Mouse (Mus musculus) gastrocnemius, postnatal 14 days (tissue): Measurements from ENCODE around the gene Prkcb. TPM values are rescaled to one million over a fixed set of nuclear protein-coding genes. Genes with fewer than 3 reads are reported as not detected.

Experiments used
- DNase-seq: peaks from one replicate; pipeline ENCODE4 v3.0.0; 2021; ENCODE audit warnings: mixed read lengths
- intact Hi-C: fragments of 180-260 bp; cut with DNase I; formaldehyde crosslinking; loops from one replicate; pipeline ENCODE4 v1.15.1; 2025; ENCODE audit warnings: low total_unique reads
- total RNA-seq, 2 experiments: library from RNA; stranded (reverse); gene quantifications; 2 replicates each; pipeline ENCODE4 v1.2.3; 2021

The Prkcb gene
- total RNA-seq, 2 experiments from 2014 or later, result 0.91 to 0.98 TPM

DNA sequence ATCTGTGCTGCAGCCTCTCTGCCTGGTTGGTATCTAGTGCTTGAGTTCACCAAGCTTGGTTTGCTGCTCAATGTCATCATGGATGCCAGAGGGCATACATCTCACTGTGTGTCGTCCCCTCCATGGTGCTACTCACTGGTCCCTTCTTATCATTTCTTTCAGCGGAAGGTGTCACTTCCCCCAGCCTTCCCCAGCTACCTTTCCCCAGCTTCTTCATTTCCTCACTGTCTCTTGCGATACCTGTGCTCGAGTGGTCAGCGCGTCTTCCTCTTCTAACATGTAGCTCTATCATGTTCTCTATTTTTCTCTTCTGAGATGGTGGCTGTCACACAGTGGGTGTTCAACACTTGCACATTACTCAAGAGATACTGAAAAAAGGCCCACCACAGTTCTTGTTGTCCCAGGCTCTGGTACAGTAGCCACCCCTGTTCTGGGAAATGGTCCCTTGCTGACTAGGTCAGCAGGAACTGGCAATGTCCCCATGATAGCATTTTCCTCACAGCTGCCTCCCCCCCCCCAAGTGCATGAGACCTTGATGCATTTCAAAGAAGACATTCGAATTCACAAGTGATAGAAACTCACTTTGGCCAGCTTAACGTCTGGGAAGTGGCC lies 27.3 kb downstream of the Prkcb start:
- intact Hi-C loops, result no loop called here
- DNase-seq, result no peak

DNA sequence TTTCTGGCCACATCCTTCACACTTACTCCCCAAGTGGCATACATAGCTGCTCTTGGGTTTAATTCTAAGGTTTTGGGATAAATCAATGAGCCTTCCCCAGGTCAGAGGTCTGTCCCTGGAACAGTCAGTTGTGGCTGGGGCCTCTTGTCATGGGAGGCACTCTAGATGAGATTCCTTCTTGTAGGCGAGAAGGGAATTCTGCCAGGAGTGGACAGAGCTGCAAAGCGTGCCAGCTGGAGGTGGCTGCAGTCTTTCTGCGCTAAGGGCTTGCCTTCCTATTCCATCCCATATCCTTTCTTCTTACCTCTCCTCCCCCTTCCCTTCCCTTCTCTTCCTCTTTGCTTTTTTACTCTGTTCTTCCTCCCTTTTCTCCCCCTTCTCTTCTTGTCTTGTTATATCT lies 28.1 kb downstream of the Prkcb start:
- intact Hi-C loops, result no loop called here
- DNase-seq, result no peak

GRCm38 (mm10) chr7:122317485-122317884 lies 28.9 kb downstream of the Prkcb start:
- DNase-seq, result no peak
- intact Hi-C loops, result no loop called here

GRCm38 (mm10) chr7:122319566-122319965 lies 31.0 kb downstream of the Prkcb start:
- DNase-seq, result no peak
- intact Hi-C loops, result no loop called here

GRCm38 (mm10) chr7:122320843-122321544 lies 32.4 kb downstream of the Prkcb start:
- intact Hi-C loops, result no loop called here
- no peak for DNase-seq

GRCm38 (mm10) chr7:122322038-122322690 lies 33.6 kb downstream of the Prkcb start:
- DNase-seq, result no peak
- intact Hi-C loops, result no loop called here

GRCm38 (mm10) chr7:122327942-122328341 lies 39.4 kb downstream of the Prkcb start:
- no peak for DNase-seq
- intact Hi-C loops, result no loop called here

GRCm38 (mm10) chr7:122328466-122328865 lies 39.9 kb downstream of the Prkcb start:
- intact Hi-C loops, result no loop called here
- no peak for DNase-seq

DNA sequence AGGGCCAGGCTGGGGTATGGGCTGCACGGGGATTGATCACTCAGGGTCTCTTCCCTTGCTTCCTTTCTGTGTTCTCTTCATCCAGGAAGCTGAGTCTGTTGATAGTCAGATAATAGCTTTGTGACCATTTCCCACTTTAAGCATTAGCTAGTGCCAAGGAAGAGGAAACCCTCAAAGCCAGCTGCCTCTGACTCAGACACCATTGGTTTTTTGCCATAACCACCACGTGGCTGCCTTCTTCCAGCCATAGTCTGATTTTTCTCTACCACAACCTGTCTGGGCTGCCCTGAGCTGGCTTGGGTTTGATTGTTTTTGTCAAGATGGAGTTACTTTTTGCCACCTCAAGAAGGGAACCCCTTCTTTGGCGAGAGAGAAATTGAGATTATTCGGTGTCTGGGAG lies 41.0 kb downstream of the Prkcb start:
- intact Hi-C loops, result no loop called here
- no peak for DNase-seq

GRCm38 (mm10) chr7:122333686-122334085 lies 45.1 kb downstream of the Prkcb start:
- no peak for DNase-seq
- intact Hi-C loops, result no loop called here

- DNase-seq, result no peak
- intact Hi-C loops, result no loop called here
Observed at GRCm38 (mm10) chr7:122337302-122337701, 48.8 kb downstream of the Prkcb start.

DNA sequence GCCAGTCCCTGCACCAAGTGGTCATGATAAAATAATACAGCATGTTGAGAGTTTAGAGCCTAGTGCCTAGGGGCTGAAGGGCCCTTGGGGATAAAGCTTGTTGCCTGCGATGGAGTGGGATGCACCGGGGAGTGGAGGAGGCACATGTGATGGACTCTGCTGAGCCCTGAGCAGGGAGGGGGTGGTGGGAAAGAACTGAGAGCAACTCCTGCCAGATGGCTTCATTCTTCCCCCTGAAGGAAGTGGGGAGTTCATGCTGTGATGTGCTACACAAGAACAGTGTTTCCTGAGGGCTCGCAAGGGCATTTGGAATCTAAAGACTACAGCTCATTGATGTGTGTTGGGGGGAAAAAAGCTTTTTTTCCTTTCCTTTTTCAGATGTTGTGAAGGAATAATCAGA lies 49.5 kb downstream of the Prkcb start:
- intact Hi-C loops, result no loop called here
- no peak for DNase-seq

DNA sequence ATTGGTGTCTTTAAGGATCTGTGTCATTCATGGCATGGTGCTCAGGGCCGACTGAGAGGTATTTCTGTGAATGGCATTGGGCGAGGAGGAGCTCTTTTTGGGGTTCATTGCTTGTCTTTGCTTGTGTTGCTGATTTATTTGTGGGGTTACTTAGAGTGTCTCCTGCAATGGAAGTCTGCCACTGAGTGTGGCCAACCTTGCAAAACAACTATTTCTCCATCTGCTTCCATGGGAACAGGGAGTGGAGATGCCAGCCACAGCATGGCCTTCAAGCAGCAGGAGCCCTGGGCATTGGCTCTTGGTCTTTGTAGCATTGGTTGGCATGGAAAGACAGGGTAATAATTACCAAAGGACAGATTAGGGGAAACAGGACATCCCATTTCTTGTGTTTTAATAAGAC lies 50.9 kb downstream of the Prkcb start:
- DNase-seq, result no peak
- intact Hi-C loops, result no loop called here

- intact Hi-C loops, result no loop called here
- DNase-seq, result no peak
Observed at GRCm38 (mm10) chr7:122341813-122342212, 53.3 kb downstream of the Prkcb start.

DNA sequence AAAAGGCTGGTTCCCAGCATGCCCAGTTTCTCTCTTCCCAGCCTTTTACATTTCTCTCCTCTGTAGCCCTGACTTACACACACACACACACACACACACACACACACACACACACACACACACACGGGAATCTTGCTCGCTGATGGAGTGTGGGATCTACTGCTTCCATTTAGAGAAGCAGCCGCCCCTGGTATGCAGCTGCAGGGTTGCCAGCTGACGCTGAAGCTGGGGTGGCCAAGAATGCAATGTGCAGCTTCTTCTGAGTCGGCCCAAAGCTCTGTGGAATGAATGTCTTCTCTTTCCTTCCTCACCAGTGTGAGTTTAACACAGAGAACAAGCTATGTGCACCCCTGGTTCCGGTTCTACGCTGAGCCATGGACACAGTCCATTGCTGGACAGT lies 56.1 kb downstream of the Prkcb start:
- no peak for DNase-seq
- intact Hi-C loops, result no loop called here

GRCm38 (mm10) chr7:122346251-122347242 lies 58.0 kb downstream of the Prkcb start:
- DNase-seq, result no peak
- intact Hi-C loops, result no loop called here

DNA sequence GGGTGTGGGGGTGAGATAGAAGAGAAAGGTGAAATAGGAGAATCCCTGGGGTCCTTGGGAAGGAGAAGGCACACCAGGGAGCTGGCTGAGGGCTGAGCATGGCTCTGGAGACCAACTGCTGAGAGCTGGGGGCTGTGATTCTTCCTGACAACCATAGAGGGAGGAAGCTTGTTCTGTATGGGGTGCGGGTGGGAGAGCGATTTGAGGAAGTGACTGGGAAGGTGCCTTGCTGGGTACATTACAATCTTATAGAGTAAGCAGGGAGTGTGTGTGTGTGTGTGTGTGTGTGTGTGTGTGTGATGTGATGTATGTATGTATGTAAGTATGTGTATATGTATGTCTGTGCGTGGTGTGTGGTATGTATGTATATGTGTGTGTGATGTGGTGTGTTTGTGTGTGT lies 58.9 kb downstream of the Prkcb start:
- DNase-seq, result no peak
- intact Hi-C loops, result no loop called here

DNA sequence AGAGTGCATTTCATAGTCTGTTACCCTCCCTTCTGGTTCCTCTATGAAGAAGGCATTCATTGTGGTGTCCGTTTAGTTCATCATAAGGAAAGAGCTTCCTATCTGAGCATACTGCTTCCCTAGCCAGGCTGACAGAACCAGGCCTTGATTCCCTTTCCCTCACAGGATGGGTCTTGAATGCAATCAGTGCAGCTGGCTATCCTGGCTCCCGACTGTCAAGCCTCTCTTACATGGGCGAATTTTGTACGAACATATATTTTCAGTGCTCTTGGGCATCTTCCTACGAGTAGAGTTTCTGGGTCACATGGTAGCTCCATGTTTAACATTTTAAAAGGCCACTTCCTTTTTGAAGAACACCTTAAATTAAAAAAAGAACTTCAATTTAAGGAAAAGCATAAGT lies 61.4 kb downstream of the Prkcb start:
- no peak for DNase-seq
- intact Hi-C loops, result no loop called here

DNA sequence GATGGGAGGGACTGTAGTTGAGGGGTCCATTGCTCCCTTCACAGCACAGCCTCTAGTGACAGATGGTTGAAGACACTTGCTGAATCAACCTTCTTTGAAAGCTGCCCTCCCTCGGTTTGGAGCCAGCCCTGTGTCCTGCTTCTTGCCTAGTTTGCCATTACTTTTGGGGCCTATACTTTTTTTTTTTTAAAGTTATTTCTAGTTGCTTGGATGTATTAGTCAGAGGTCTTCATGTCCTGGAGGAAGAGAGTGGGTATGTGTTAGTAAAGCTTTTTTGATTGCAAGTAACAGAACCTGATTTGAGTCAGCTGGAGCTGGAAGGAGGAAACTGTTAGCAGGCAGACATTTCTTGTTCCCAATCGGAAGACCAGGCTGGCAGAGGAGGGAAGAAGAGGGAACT lies 62.2 kb downstream of the Prkcb start:
- intact Hi-C loops, result no loop called here
- DNase-seq, result no peak

GRCm38 (mm10) chr7:122351816-122352215 lies 63.3 kb downstream of the Prkcb start:
- DNase-seq, result no peak
- intact Hi-C loops, result no loop called here
